Mouse (Mus musculus) adrenal gland, postnatal 10 days (tissue): ENCODE measurements around the gene Gm572. TPM values are rescaled to one million over a fixed set of nuclear protein-coding genes. Genes with fewer than 3 reads are reported as not detected.

Experiments
- DNase-seq: peaks from one replicate; pipeline ENCODE4 v3.0.0; 2021; ENCODE audit warnings: mixed read lengths
- long read RNA-seq, 2 experiments: library from polyadenylated mRNA; stranded (forward); transcript quantifications; one replicate each; pipeline ENCODE4 v2.0.0; 2021
- total RNA-seq, 2 experiments: library from RNA; stranded (reverse); gene quantifications; 2 replicates each; pipeline ENCODE4 v1.2.3; 2021

Gene Gm572
- under 1 TPM in 1 of 2 experiments, not detected in 1; 0.64 TPM for total RNA-seq
- long read RNA-seq, experiment 1, result 0 reads
- long read RNA-seq, experiment 2, result 0 reads

DNA sequence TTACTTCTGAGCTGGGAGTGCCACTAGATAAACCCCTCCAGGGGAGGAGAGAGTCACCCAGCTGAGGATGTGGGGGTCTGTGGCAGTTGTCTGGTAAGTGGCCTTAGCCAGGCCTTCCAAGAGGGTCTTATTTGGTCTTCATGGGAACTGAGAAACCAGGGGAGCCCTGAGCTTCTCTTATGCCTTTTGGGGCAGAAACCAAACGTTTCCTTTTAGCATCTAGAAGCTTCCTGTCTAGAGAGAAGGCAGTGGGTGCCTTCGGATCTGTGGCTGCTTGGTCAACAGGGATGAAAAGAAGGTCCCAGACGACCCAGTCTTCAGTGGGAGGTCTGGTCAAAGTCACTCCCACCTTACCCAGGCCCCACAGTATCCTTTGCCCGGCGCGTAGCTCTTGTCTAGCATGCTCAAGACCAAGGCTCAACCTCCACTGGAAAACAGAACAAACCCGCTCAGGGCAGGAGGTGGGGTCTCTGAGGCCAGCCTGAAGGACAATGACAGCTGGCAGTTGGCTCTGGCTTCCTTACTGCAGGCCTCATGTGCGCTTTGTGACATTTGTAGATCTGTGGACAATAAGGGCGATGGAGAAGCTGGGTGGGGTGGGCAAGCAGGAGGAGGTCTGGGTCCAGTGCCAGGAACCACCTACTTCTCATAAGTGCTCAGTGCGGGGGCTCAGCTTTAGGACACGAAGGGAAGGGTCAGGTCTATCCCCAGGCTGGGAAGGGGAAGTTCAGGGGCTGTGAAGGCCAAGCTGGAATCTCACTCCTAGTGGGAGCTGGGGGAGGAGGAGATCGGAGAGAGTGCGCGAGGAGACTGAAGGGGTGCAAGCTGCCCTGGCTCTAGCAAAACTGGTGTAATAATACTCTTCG, at the start of gene Gm572:
Gm572 (plus strand) TSS at position 27 of the 866 bp plus-strand sequence.
- DNase-seq, result no peak

DNA sequence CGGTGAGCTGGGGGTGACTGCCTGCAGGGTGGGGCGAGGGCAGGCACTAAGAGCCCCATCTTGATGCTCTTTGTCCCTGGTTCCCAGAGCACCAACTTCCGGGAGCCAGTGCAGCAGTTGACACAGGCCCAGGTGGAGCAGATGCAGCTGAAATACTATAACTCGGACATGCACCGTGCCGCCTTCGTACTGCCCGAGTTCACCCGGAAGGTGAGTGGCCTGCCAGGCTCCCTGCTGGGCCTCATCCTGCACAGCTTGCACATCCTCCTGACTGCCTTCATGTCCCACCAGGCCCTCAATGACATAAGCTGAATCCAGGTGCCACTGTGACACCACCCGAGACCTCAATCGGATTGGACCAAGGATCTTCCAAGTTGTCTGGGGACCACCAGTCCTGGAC, 49.1 kb upstream of the Gm572 start:
- DNase-seq, result no peak

DNA sequence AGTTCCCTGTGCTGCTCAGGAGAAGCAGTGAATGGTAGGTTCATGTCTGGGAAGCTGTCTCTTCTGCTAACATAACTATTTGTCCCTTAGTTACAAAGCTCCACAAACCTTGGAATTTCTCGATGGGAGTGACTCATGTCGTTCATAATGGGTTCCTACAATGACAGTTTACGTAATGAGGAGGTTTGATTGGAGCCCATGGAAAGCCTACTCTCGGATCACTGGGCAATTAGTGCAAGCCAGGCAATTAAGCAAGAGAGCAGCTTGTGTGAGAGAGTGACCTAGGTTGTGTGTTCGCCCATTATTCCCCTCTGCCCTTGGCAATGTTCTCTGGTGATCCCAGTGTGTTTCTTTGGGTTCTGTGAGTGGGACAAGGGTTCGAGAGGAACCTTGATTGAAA, 47.2 kb upstream of the Gm572 start:
- no peak for DNase-seq

DNA sequence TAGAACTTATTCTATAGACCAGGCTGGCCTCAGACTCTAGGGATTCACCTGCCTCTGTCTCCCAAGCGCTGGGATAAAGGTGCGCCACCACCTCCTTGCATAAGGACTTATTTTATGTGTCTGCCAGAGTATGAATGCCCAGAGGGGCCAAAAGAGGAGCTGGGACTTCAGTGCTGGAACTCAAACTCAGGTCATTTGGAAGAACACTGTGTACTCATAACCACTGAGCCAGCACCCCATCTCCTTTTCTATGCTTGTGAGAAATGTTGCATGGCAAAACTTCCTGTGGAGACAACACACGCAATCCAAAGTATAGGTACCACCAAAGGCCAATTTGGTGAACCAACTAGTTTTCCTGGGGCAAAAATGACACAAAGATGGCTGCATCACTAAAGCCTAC, 46.4 kb upstream of the Gm572 start:
- no peak for DNase-seq

DNA sequence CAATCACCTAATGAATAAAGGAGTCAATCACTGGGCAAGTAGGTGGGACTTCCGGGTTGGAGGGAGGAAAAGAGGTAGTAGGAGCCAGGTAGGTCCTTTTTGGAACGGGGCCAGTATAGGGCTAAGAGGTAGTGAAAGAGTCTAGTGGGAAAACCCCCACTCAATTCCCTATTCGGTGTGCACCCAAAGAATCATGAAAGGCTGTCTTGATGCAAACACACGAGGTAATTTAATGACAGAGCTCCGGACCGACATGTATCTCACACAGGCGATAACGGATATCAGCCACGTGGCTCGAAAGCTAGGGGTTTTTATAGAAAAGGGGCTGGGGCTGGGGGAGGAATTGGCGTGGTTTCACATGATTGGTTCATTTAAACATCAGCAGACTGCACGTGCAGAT, 44.3 kb upstream of the Gm572 start:
- no peak for DNase-seq

DNA sequence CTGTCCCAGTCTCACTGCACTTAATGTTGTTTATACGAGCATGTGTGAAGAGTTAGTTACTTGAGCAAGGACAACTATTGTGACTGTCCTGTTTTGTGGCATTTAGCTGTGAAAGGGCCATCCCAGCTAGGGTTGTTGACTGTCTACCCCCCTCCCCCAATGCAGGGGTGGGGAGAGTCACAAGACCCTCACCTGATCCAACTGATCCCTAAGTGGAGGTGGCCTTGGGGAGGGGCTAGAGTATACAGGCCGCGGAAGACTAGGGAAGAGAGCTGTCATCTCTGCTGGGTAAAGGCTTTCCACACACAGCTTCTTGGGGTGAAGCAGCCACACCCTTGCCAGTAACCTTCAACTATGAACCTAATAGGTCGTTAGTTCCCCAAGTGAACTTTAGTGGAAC, 42.8 kb upstream of the Gm572 start:
- no peak for DNase-seq

DNA sequence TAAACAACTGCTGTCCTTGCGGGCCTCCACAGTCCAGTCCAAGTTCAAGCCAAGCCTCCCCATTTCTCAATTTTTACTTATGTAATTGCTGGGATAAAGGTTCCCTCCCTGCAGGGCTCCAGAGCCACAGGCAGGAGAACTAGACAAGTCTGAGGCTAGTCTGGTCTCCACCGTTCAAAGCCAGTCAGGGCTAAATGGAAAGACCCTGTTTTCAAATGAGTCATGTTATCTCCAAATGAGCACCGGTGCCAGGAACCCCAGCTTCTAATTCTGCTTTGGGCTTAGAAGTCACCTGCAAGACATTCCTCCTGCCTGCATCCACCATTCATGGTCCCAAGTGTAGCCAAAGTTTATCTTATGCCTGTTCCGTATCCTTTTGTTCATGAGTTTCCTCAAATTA, 41.2 kb upstream of the Gm572 start:
- DNase-seq, result no peak

DNA sequence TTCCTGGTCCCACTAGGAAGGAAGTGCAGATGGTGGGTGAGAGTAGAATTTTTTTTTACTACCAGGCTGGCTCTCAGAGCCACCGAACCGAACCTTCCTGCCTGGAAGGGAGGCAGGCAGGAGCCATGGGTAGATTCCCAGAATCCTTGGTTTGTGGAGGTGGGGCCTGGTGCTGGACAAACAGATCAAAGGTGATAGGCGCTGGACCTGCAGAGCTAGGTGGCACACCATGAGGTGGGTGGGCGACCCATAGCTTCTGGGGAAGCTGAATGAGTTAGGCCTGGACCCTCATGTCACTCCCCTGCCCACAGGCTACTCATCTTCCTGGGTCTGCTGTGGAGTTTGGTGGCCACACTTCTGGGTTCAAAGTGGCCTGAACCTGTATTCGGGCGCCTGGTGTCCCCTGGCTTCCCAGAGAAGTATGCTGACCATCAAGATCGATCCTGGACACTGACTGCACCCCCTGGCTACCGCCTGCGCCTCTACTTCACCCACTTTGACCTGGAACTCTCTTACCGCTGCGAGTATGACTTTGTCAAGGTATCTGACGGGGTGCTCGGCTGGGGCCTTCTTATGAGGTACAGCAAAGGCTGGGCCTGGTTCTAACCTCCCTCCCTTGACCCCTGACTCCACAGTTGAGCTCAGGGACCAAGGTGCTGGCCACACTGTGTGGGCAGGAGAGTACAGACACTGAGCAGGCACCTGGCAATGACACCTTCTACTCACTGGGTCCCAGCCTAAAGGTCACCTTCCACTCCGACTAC, 40.6 kb upstream of the Gm572 start, which contains the start of gene Masp2:
Masp2 (plus strand) TSS at position 198 of the 764 bp plus-strand sequence.
- DNase-seq, result no peak

DNA sequence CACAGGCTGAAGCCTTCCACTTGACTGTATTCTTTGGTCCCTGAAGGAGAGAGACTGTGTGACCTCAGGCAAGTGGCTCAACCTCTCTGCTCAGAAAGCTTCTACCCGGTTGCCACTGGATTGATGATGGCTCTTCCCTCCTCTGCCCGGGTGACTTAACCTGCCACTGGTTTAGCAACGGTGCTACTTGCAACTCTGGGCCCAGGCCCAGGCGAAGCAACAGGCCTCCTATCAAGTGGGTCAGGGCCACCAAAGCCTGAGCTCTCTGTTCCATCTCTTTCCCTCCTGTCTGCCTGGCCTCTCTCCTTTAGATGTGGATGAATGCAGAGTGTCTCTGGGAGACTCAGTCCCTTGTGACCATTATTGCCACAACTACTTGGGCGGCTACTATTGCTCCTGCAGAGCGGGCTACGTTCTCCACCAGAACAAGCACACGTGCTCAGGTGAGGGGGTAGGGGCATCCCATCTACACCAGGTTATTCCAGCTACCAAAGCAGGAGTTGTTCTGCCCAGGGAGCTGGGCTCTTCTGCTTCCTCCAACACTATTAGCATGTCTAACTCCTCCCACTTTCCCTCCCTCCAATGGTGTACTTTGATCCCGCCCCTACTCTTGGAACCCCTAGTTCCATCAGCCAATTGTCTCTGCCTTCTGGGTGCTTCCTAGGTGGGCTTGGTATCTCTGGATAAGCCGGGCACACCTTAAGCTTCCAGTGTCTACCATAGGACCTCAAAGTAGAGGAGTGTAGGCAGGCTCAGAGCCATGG, 39.6 kb upstream of the Gm572 start:
- DNase-seq, result no peak

DNA sequence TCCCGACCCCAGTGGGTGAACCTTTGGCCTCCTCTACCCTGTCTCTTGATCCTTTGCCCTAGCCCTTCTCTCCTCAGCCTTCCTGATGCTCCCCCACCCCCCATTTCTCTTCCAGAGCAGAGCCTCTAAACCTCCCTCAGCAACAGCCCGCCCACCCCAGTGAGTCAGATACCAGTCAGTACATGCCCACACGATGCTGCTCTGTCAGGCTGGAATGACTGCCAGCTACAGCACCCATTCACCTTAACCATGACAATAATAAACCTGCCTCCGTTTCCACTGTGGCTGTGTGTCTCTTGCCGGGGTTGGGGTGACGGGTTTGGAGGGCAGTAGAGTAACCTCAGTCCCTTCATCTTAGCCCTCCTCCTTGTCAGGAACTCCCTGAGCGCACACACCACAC, 39.0 kb upstream of the Gm572 start:
- DNase-seq, result no peak

DNA sequence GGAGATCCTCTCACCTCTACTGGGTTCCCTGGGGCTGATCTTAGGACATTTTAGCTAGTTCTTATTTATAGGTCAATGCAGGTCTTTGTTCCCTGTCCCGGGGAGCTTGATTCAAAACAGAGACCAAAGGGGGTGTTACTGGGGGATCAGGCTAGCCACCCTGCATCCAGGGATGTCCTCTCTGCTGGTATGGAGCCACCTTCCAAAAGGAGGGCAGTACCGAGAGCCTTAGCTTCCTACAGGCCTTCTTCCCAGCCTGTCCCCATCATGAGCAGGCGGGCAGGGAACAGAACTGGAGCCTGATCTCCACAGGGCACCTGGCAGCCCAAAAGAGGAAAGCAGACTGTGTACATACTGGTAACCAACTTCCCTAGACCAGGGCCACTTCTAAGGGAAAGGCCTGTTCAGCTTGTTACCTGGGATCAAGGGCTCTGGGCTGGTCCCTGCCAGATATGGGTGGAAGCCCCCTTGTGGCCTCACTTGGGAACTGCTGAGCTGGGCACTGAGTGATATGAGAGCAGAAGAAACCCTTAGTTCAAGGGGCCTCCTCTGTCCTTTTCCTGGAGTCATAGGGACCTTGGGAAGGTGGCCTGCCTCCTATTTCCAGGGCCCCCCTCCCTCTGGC, 38.5 kb upstream of the Gm572 start:
- peak; percentile 81 for DNase-seq

DNA sequence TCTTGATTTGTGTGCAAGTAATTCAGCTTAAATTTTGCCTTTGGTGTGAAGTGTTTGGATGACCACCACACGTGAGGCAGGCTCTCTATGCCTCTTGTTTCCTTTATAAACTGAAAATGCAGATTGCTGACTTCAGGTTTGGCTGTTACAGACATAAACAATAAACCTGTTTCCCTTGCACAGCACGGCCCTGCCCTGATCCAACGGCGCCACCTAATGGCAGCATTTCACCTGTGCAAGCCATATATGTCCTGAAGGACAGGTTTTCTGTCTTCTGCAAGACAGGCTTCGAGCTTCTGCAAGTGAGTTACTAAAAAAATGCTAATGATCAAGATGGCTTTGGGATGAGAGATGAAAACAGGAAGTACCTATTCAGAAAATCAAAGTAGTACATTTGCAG, 35.4 kb upstream of the Gm572 start:
- DNase-seq, result peak; percentile 90

DNA sequence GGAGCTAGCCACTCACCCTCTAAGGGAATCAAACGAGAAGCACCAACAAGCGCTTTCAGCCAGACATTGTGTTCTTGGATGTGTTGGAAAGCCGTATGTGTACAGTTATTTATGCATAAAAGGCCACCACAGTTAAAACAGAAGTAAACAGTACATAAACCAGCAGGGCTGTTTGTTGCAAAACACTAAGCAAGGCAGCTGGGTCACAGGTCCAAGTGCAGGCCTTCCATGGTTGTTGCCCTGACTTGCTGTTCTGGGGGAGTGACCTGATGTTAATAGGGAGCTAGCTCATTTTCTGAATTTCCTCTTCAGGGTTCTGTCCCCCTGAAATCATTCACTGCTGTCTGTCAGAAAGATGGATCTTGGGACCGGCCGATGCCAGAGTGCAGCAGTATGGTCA, 33.3 kb upstream of the Gm572 start:
- no peak for DNase-seq

DNA sequence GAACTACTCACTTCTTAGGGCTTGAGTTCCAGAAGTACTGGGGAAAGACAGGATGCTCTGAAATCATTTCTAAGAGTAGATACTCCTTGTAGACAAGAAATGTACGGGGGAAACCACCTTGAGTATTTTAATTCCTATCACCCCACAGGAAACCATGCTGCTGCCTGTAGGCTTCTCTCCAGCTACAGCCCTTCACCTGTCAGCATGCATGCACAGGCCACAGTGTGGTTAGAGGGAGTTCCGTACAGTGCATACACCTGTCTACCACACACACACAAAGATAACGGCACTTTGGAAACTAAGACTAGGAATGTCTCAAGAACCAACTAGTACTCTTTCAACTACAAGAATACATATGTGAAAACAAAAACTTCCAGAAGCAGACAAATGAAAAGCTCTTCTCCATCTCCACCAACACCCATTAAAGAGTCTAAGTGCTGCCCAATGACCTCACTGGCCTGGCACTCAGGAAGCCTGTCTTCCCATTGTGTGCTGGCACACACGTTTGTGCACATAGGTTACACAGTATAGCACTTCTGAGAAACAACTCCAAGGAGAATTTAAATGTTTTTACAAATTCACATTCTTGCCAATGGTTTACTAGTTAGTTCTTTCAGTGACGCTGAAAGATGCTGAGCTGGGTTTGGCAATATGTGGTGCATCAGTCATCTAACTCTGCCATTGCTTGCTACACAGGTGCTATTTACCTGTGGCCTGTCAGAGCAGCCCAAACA, 32.3 kb upstream of the Gm572 start:
- DNase-seq, result no peak

DNA sequence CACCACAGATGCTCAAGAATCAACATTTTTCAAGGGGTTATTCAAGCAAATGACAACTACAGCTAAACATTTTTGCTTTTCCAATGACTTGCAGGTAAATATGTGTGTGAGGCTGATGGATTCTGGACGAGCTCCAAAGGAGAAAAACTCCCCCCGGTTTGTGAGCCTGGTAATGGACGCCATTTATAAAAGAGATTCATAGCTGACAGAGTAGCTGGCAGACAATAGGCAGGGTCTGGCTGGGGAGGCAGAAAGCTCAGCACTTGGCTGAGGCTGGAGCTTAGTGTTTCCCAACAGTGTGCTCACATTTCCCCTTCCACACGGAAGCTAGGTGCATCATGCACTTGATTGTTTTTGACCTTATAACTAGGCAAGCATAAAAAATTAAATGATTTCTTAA, 30.6 kb upstream of the Gm572 start:
- no peak for DNase-seq

DNA sequence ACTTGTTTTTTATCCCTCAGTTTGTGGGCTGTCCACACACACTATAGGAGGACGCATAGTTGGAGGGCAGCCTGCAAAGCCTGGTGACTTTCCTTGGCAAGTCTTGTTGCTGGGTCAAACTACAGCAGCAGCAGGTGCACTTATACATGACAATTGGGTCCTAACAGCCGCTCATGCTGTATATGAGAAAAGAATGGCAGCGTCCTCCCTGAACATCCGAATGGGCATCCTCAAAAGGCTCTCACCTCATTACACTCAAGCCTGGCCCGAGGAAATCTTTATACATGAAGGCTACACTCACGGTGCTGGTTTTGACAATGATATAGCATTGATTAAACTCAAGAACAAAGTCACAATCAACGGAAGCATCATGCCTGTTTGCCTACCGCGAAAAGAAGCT, 29.4 kb upstream of the Gm572 start:
- DNase-seq, result no peak

DNA sequence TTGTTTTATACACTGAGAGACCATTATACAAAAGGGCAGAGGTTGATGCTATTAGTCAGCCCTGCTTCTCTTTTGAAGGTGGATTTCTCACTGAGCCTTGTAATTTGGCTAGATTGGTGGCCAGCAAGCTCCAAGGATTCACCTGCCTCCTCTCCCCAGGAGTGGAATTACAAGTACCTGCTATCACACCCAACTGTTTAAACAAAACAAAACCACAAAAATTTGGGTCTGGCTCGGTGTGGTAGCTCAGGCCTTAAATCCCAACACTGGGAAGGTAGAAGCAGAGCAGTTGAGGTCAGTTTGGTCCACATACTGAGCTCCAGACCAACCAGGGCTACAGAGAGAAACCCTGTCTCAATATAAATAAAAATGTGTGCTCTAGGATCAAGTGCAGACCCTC, 23.3 kb upstream of the Gm572 start:
- DNase-seq, result no peak

DNA sequence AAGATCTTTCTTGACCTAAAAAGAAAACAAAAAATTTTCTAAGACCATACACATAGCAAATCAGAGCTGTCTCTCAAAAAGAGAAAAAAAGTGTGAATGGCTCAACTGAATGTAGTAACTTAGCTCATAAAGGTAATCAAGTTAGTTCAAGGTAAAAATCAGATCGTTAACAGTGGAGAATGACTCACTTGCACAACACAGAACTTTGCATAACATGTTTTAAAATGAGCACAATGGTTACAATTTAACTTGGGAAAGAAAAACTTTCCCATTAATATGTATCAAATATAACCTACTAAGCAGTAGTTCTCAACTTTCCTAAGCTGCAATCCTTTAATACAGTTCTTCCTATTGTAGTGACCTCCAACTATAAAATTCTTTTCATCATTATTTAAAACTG, 22.4 kb upstream of the Gm572 start:
- no peak for DNase-seq

DNA sequence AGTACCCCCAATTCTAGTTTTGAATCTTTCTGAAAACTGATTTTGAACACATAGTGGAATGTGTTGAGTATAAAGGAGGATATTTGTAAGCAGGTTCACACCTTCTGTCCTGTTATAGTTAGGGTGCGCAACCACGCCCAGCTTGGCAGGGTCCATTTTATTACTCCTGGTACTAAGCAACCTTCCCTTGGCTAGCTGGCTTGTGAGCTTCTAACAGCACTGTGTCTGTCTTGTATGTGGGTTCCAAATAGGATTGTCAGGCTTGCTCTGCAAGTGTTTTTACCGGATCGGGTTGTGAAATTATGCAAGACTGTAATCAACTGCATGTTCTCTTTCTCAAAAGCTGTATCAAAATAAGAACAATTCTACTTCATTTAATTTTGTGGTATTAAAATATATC, 20.6 kb upstream of the Gm572 start:
- DNase-seq, result no peak

DNA sequence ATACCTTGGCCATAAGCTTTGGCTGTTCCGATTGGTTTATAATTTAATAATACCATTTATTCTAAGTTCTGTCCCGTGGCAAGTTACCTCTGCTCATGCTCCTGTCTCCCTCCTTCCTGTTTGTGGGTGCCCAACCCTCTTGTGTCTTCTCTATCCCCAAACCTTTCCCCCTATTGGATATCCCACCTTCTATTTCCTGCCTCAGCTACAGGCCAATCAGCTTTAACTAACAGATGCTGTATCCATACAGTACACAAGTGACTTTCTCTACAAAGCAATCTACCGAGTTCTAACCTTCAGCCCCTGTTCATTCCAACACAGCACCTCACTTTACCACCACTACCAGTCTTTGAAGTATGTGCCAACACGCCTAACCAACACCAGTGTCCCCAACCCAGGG, 19.5 kb upstream of the Gm572 start:
- no peak for DNase-seq

DNA sequence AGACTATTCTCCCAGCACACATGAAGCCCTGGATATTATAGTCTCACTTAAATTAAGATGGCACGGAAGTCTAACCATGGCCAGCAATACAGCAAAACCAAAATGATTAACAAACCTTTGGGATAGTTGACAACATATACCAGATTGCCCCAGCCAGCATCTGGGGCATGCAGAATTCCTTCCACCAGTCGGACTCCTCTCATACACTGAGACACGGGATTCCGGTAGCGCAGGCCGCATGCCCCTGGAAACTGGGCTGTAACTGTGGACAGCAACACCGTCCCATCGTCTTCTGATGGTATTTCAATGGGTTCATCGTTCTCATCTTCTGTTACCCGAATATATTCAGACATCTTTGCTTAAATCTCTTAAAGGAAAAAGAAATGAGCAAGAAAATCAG, 18.1 kb upstream of the Gm572 start:
- no peak for DNase-seq
